Mouse (Mus musculus) CH12.LX (cell line): ENCODE measurements around the gene Il17re. TPM values are rescaled to one million over a fixed set of nuclear protein-coding genes. Genes with fewer than 3 reads are reported as not detected.

Source experiments
- DNase-seq: peaks from one replicate; pipeline ENCODE4 v3.0.0-alpha.2; 2013; ENCODE audit errors: extremely low read depth
- H3K27ac ChIP-seq: 2 replicates; pipeline ENCODE4 v1.5.1; 2012; ENCODE audit warnings: low read depth, mild to moderate bottlenecking, control low read depth, moderate library complexity; ENCODE audit not compliant: insufficient read depth
- H3K27me3 ChIP-seq: replicated peaks from 2 replicates; pipeline ENCODE3; 2012; ENCODE audit warnings: inconsistent platforms
- H3K36me3 ChIP-seq, 2 experiments: replicated peaks in 1 of 2; 2 replicates each; pipeline versions ENCODE3 to v1.6.1; 2012; ENCODE audit warnings: inconsistent platforms in 1 of 2, low read length in 1 of 2, mild to moderate bottlenecking in 1 of 2, mixed read lengths in 1 of 2, moderate library complexity in 1 of 2; ENCODE audit not compliant: control insufficient read depth in 1 of 2, insufficient read depth in 1 of 2
- H3K4me1 ChIP-seq, 2 experiments: 2 replicates each; pipeline ENCODE4 v1.6.1; 2012; ENCODE audit warnings: inconsistent platforms in 1 of 2, moderate library complexity in 1 of 2; ENCODE audit not compliant: insufficient read depth in 2 of 2, control insufficient read depth in 1 of 2
- H3K4me2 ChIP-seq: 2 replicates; pipeline ENCODE4 v1.6.1; 2012; ENCODE audit warnings: low read depth, mild to moderate bottlenecking, control low read depth; ENCODE audit not compliant: poor library complexity, insufficient read depth, severe bottlenecking
- H3K4me3 ChIP-seq, 3 experiments: fragments of 150-350 bp in 1 of 3; sonication (generic) in 1 of 3; replicated peaks in 1 of 3; 2 replicates each; pipeline versions ENCODE3 to v1.5.1; 2011 to 2012; ENCODE audit warnings: low read depth in 2 of 3, low read length in 2 of 3, mild to moderate bottlenecking in 2 of 3, moderate library complexity in 2 of 3, control low read depth in 1 of 3, improper control_type of control experiment in 1 of 3, inconsistent platforms in 1 of 3, mixed read lengths in 1 of 3; ENCODE audit not compliant: poor library complexity in 1 of 3
- H3K79me2 ChIP-seq: replicated peaks from 2 replicates; pipeline ENCODE4 v1.6.1; 2012; ENCODE audit warnings: mild to moderate bottlenecking, moderate library complexity; ENCODE audit not compliant: control insufficient read depth, poor library complexity, insufficient read depth, severe bottlenecking; ENCODE audit errors: extremely low read depth
- H3K9ac ChIP-seq: 2 replicates; pipeline ENCODE4 v1.6.1; 2012; ENCODE audit warnings: low read depth, mild to moderate bottlenecking, control low read depth, moderate library complexity; ENCODE audit not compliant: insufficient read depth
- H3K9me3 ChIP-seq: replicated peaks from 2 replicates; pipeline ENCODE3; 2012; ENCODE audit warnings: low read length, inconsistent platforms, mixed read lengths
- CHD2 ChIP-seq: IDR thresholded peaks from 2 replicates; pipeline ENCODE4 v1.6.1; 2011; ENCODE audit warnings: low read length, improper control_type of control experiment
- ELF1 ChIP-seq: IDR thresholded peaks from 2 replicates; pipeline ENCODE4 v1.6.1; 2014; ENCODE audit warnings: low read depth, mild to moderate bottlenecking, inconsistent platforms, low read length, improper control_type of control experiment
- EP300 ChIP-seq: IDR thresholded peaks from 2 replicates; pipeline ENCODE4 v1.6.1; 2011; ENCODE audit warnings: low read length, improper control_type of control experiment
- ETS1 ChIP-seq: conservative IDR thresholded peaks from 2 replicates; pipeline ENCODE4 v1.6.1; 2012; ENCODE audit warnings: low read depth, mild to moderate bottlenecking, inconsistent platforms, low read length, improper control_type of control experiment, moderate library complexity
- GABPA ChIP-seq: IDR thresholded peaks from 2 replicates; pipeline ENCODE4 v1.6.1; 2012; ENCODE audit warnings: low read depth, low read length, improper control_type of control experiment, inconsistent platforms; ENCODE audit not compliant: insufficient replicate concordance
- MAFK ChIP-seq: IDR thresholded peaks from 2 replicates; pipeline ENCODE4 v1.6.1; 2011; ENCODE audit warnings: low read length, improper control_type of control experiment; ENCODE audit not compliant: insufficient replicate concordance
- MEF2A ChIP-seq: IDR thresholded peaks from 2 replicates; pipeline ENCODE4 v1.6.1; 2014; ENCODE audit warnings: low read depth, mild to moderate bottlenecking, inconsistent platforms, low read length, improper control_type of control experiment, borderline replicate concordance
- MYC ChIP-seq: IDR thresholded peaks from 2 replicates; pipeline ENCODE4 v1.6.1; 2011; ENCODE audit warnings: low read depth, mild to moderate bottlenecking, improper control_type of control experiment, low read length
- NRF1 ChIP-seq: IDR thresholded peaks from 2 replicates; pipeline ENCODE4 v1.6.1; 2014; ENCODE audit warnings: low read depth, mild to moderate bottlenecking, inconsistent platforms, low read length, improper control_type of control experiment, moderate library complexity
- POLR2AphosphoS2 ChIP-seq: IDR thresholded peaks from 2 replicates; pipeline ENCODE4 v1.6.1; 2011; ENCODE audit warnings: low read depth, low read length, improper control_type of control experiment
- RCOR1 ChIP-seq: conservative IDR thresholded peaks from 2 replicates; pipeline ENCODE4 v1.6.1; 2012; ENCODE audit warnings: low read depth, mild to moderate bottlenecking, inconsistent platforms, low read length, improper control_type of control experiment
- SMC3 ChIP-seq: IDR thresholded peaks from 2 replicates; pipeline ENCODE4 v1.6.1; 2011; ENCODE audit warnings: low read depth, low read length, improper control_type of control experiment
- TBP ChIP-seq: conservative IDR thresholded peaks from 2 replicates; pipeline ENCODE4 v1.6.1; 2011; ENCODE audit warnings: low read depth, low read length, improper control_type of control experiment
- TCF12 ChIP-seq: IDR thresholded peaks from 2 replicates; pipeline ENCODE4 v1.6.1; 2014; ENCODE audit warnings: low read depth, mild to moderate bottlenecking, inconsistent platforms, low read length, improper control_type of control experiment
- UBTF ChIP-seq: IDR thresholded peaks from 2 replicates; pipeline ENCODE4 v1.6.1; 2012; ENCODE audit warnings: low read depth, mild to moderate bottlenecking, inconsistent platforms, low read length, improper control_type of control experiment, moderate library complexity
- USF2 ChIP-seq: conservative IDR thresholded peaks from 2 replicates; pipeline ENCODE4 v1.6.1; 2011; ENCODE audit warnings: low read depth, low read length, improper control_type of control experiment
- ZKSCAN1 ChIP-seq: IDR thresholded peaks from 2 replicates; pipeline ENCODE4 v1.6.1; 2012; ENCODE audit warnings: low read depth, inconsistent platforms, low read length, improper control_type of control experiment, borderline replicate concordance
- ZMIZ1 ChIP-seq: IDR thresholded peaks from 2 replicates; pipeline ENCODE4 v1.6.1; 2012; ENCODE audit warnings: low read depth, mild to moderate bottlenecking, inconsistent platforms, low read length, improper control_type of control experiment
- ZNF384 ChIP-seq: IDR thresholded peaks from 2 replicates; pipeline ENCODE4 v1.6.1; 2012; ENCODE audit warnings: low read depth, low read length, improper control_type of control experiment, inconsistent platforms
- dilution Hi-C: fragments of 300-500 bp; cut with MboI; formaldehyde crosslinking; loops from 2 replicates; pipeline ENCODE4 v1.14.3; 2020; ENCODE audit warnings: low sequenced_read_pairs; ENCODE audit not compliant: extremely low pct_unique_long_range_greater_than_20kb, extremely low pct_ligation_motif_present
- in situ Hi-C: fragments of 300-500 bp; cut with MboI; formaldehyde crosslinking; loops from 3 replicates; pipeline ENCODE4 v1.14.3; 2019; ENCODE audit warnings: low sequenced_read_pairs, low pct_ligation_motif_present, low pct_unique_long_range_greater_than_20kb, mixed read lengths
- polyA plus RNA-seq: library from polyadenylated mRNA; unstranded; fragments of >175 nt; gene quantifications from 2 replicates; pipeline ENCODE4 v1.2.1, GENCODE M21; 2012; ENCODE audit warnings: low read depth; ENCODE audit not compliant: insufficient read length
- total RNA-seq, 2 experiments: library from RNA; depleted of rRNA; stranded (reverse); fragments of 300-350 nt in 1 of 2; fragments of >200 nt in 1 of 2; gene quantifications; 2 replicates each; pipeline ENCODE4 v1.2.3; 2012 to 2014

The Il17re gene
- total RNA-seq (2012; rRNA removed): 0.13 TPM in 1 of 2 replicates, not detected in the other
- total RNA-seq (2014; rRNA removed): not detected in 2 replicates
- 0.13 TPM in 1 of 2 replicates, not detected in the other for polyA plus RNA-seq

DNA sequence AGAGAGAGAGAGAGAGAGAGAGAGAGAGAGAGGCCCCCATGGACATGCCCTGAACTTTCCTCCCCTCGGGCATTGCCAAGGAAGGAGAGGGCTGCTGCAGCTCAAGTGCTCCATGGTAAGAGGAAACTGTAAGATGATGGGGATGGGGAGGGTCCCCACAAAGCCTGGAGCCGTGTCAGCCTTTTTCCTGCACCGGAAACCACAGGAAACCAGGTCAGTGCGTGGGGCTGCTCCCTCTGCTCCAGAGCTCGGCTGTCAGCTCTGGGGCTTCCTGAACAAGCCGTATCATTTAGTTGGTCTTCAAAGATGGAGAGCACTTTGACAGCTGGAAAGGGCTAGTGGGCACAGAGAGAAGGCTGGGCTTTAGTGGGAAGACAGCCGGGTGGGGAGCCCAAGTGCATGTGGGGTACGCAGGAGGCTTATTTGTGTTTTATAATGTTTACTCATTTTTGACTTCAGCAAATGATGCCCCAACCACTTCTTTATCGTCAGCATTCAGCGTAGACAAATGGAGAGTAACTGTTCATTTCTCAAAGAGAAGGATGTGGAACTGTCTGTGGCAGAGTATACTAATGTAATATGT is at the start of gene Il17re:
Gene Il17re, plus strand, starts transcription at position 533 of the 583 bp plus-strand sequence.
- dilution Hi-C loops (no loop called here), in situ Hi-C loops (no loop called here)
- Histone ChIP-seq H3K9ac (no peak within 1 kb of the TSS), H3K4me3 (no peak within 1 kb of the TSS), H3K27me3 (peaks cover 25% of the 10 kb centered on the region), H3K4me1 (peaks cover 0 to 10% of the 10 kb centered on the region in 2 experiments; a peak in 2 of 4 replicates), H3K4me2 (no peak within 1 kb of the TSS), H3K9me3 (no peaks in the 10 kb centered on the region)
- DNase-seq: no peak
- no peak for TF ChIP-seq CHD2
- TF ChIP-seq USF2: no peak
- no peak for TF ChIP-seq TCF12
- no peak for TF ChIP-seq ELF1
- no peak for TF ChIP-seq ZKSCAN1
- no peak for TF ChIP-seq NRF1
- TF ChIP-seq MYC: no peak
- no peak for TF ChIP-seq UBTF
- TF ChIP-seq MAFK: no peak
- TF ChIP-seq GABPA: no peak
- no peak for TF ChIP-seq MEF2A
- no peak for TF ChIP-seq ZNF384
- TF ChIP-seq SMC3: no peak
- no peak for TF ChIP-seq ETS1
- TF ChIP-seq, all 38 proteins: peak for 0
- Histone ChIP-seq H3K36me3 (no peaks in the 10 kb centered on the region), H3K27ac (no peak within 1 kb of the TSS), H3K79me2 (no peaks in the 10 kb centered on the region)

DNA sequence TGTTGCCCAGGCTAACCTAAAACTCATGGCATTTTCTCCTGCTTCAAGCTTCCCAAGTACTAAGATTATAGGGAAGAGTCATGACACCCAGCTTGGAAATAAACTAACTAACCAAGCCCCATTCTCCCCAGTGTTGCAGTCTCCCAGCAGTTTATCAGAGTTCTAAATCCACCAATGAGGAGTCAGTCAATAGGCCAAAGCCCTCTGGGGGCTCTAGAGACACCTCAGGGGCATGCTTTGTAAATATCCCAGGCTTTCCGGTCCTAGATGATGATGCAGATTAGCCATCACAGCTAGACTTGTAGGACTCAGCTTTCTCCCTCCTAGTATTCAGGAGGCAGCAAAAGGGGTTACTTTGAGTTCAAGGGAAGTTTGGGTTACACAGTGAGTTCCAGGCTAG is 48.3 kb upstream of the Il17re start:
- Histone ChIP-seq H3K79me2 (no peaks in the 10 kb centered on the region), H3K27ac (no peak overlapping the region), H3K9ac (no peak overlapping the region), H3K9me3 (no peaks in the 10 kb centered on the region), H3K4me1 (peaks cover 4 to 12% of the 10 kb centered on the region in 2 experiments; a peak in 3 of 4 replicates), H3K4me3 (no peak overlapping the region), H3K4me2 (no peak overlapping the region)
- in situ Hi-C loops: no loop called here
- no peak for DNase-seq
- TF ChIP-seq EP300 (no peak), POLR2AphosphoS2 (no peak), CHD2 (no peak), ZMIZ1 (no peak), TBP (no peak), RCOR1 (no peak)
- TF ChIP-seq, all 38 proteins: peak for 0
- Histone ChIP-seq H3K27me3 (no peaks in the 10 kb centered on the region), H3K36me3 (peaks cover 81 to 97% of the 10 kb centered on the region in 2 experiments)
- dilution Hi-C loops: no loop called here
